Mouse (Mus musculus) stomach, postnatal 0 days (tissue): ENCODE results near the gene Exoc6. TPM values are rescaled to one million over a fixed set of nuclear protein-coding genes. Genes with fewer than 3 reads are reported as not detected.
"Not testable (repeated sequence)": the region's sequence is repeated elsewhere in the genome, so short reads cannot be mapped to it uniquely, and the experiment has no call there.

Source experiments
- ATAC-seq: fragments of 200-750 bp; cut with Nextera tagmentation; 2 replicates; pipeline ENCODE4 v1.8.0; 2017; ENCODE audit not compliant: low FRiP score, low TSS enrichment
- DNase-seq: peaks from one replicate; pipeline ENCODE4 v3.0.0-alpha.2; 2016; ENCODE audit warnings: low spot score
- H3K27ac ChIP-seq: fragments of 300-500 bp; sonication (generic); replicated peaks from 2 replicates; pipeline ENCODE4 v1.5.1; 2014; ENCODE audit warnings: mild to moderate bottlenecking, control low read depth
- H3K27me3 ChIP-seq: fragments of 300-500 bp; sonication (generic); 2 replicates; pipeline ENCODE4 v1.6.1; 2014; ENCODE audit warnings: low read length; ENCODE audit not compliant: control insufficient read depth, insufficient read depth
- H3K36me3 ChIP-seq: fragments of 300-500 bp; sonication (generic); 2 replicates; pipeline ENCODE4 v1.6.1; 2014; ENCODE audit warnings: low read length, mixed read lengths; ENCODE audit not compliant: control insufficient read depth, insufficient read depth
- H3K4me1 ChIP-seq: fragments of 300-500 bp; sonication (generic); replicated peaks from 2 replicates; pipeline ENCODE4 v1.6.1; 2014; ENCODE audit warnings: antibody characterized with exemption; ENCODE audit not compliant: control insufficient read depth, insufficient read depth
- H3K4me2 ChIP-seq: fragments of 300-500 bp; sonication (generic); replicated peaks from 2 replicates; pipeline ENCODE4 v1.6.1; 2014; ENCODE audit warnings: low read depth, mild to moderate bottlenecking, control low read depth, moderate library complexity
- H3K4me3 ChIP-seq: fragments of 300-500 bp; sonication (generic); 2 replicates; pipeline ENCODE4 v1.5.1; 2014; ENCODE audit warnings: low read depth, low read length, control low read depth
- H3K9ac ChIP-seq: fragments of 300-500 bp; sonication (generic); 2 replicates; pipeline ENCODE4 v1.6.1; 2014; ENCODE audit warnings: mild to moderate bottlenecking, low read length, control low read depth, mixed read lengths
- H3K9me3 ChIP-seq: fragments of 300-500 bp; sonication (generic); 2 replicates; pipeline ENCODE4 v1.6.1; 2016; ENCODE audit warnings: low read length; ENCODE audit not compliant: control insufficient read depth
- CTCF ChIP-seq: IDR thresholded peaks from 2 replicates; pipeline ENCODE4 v1.5.1; 2016; ENCODE audit warnings: antibody characterized with exemption, low read depth, mild to moderate bottlenecking, moderate library complexity
- EP300 ChIP-seq: optimal IDR thresholded peaks from 2 replicates; pipeline ENCODE3; 2016; ENCODE audit warnings: antibody characterized with exemption
- WGBS: fragments of 180-500 bp; shearing (Covaris S2); extraction: QIAGEN DNeasy Blood & Tissue Kit; methylation state at CpG from one replicate; pipeline ENCODE4 v1.1.7; 2014; 5-methylcytosine and 5-hydroxymethylcytosine counted together
- polyA plus RNA-seq: library from polyadenylated mRNA; unstranded; fragments of >200 nt; fragmentation: Nextera tagmentation; extraction: Ambion mirVana; gene quantifications from 2 replicates; pipeline ENCODE4 v1.2.1, GENCODE M21; 2015

Gene Exoc6
- polyA plus RNA-seq, 1 experiment from 2014 or later: 8.7 TPM

- no peak overlapping the region for H3K9ac ChIP-seq
- no peaks in the 10 kb centered on the region for H3K27me3 ChIP-seq
- H3K4me1 ChIP-seq: no peaks in the 10 kb centered on the region
- H3K4me2 ChIP-seq: no peak overlapping the region
- no peaks in the 10 kb centered on the region for H3K36me3 ChIP-seq
- H3K4me3 ChIP-seq: no peak overlapping the region
- no peak for TF ChIP-seq CTCF
- no peak for TF ChIP-seq EP300
- H3K9me3 ChIP-seq: no peaks in the 10 kb centered on the region
- ATAC-seq: no peak
- WGBS: 46% methylated on average over 7 of the region's 7 CpGs
- no peak for DNase-seq
- H3K27ac ChIP-seq: no peak overlapping the region
Observed at GRCm38 (mm10) chr19:37517419-37517818, 32.8 kb upstream of the Exoc6 start.

GRCm38 (mm10) chr19:37520740-37521433 lies 29.3 kb upstream of the Exoc6 start:
- DNase-seq: no peak
- Histone ChIP-seq H3K4me2 (no peak overlapping the region), H3K27me3 (no peaks in the 10 kb centered on the region), H3K9me3 (no peaks in the 10 kb centered on the region), H3K4me3 (no peak overlapping the region), H3K27ac (no peak overlapping the region), H3K4me1 (no peaks in the 10 kb centered on the region), H3K36me3 (no peaks in the 10 kb centered on the region), H3K9ac (no peak overlapping the region)
- 51% methylated on average over 18 of the region's 18 CpGs for WGBS
- ATAC-seq: no peak
- TF ChIP-seq CTCF: no peak

- Histone ChIP-seq H3K9me3 (no peaks in the 10 kb centered on the region), H3K4me3 (no peak overlapping the region), H3K9ac (no peak overlapping the region), H3K4me2 (no peak overlapping the region), H3K36me3 (no peaks in the 10 kb centered on the region), H3K4me1 (no peaks in the 10 kb centered on the region), H3K27me3 (no peaks in the 10 kb centered on the region), H3K27ac (no peak overlapping the region)
- DNase-seq: no peak
- TF ChIP-seq EP300 (no peak), CTCF (no peak)
- ATAC-seq: no peak
- 85% methylated on average over 2 of the region's 2 CpGs for WGBS
Observed at GRCm38 (mm10) chr19:37521434-37521781, 28.8 kb upstream of the Exoc6 start.

GRCm38 (mm10) chr19:37523280-37524062 lies 26.7 kb upstream of the Exoc6 start:
- 0 out of 2 replicates have a peak overlapping the region, but pooled peaks have one; percentile 3 for H3K4me2 ChIP-seq
- no peak overlapping the region for H3K27ac ChIP-seq
- no peak overlapping the region for H3K9ac ChIP-seq
- WGBS: 46% methylated on average over 15 of the region's 15 CpGs
- H3K9me3 ChIP-seq: no peaks in the 10 kb centered on the region
- H3K36me3 ChIP-seq: no peaks in the 10 kb centered on the region
- no peaks in the 10 kb centered on the region for H3K27me3 ChIP-seq
- TF ChIP-seq EP300: no peak
- TF ChIP-seq CTCF: no peak
- H3K4me3 ChIP-seq: no peak overlapping the region
- DNase-seq (no peak), ATAC-seq (no peak)
- H3K4me1 ChIP-seq: no peaks in the 10 kb centered on the region

GRCm38 (mm10) chr19:37525925-37526324 lies 24.3 kb upstream of the Exoc6 start:
- H3K4me3 ChIP-seq: no peak overlapping the region
- no peaks in the 10 kb centered on the region for H3K36me3 ChIP-seq
- no peak overlapping the region for H3K4me2 ChIP-seq
- no peaks in the 10 kb centered on the region for H3K4me1 ChIP-seq
- H3K9me3 ChIP-seq: no peaks in the 10 kb centered on the region
- H3K27me3 ChIP-seq: no peaks in the 10 kb centered on the region
- 78% methylated on average over 11 of the region's 11 CpGs for WGBS
- DNase-seq: no peak
- H3K27ac ChIP-seq: no peak overlapping the region
- no peak overlapping the region for H3K9ac ChIP-seq
- ATAC-seq: peak; percentile 59; the same call in 1 of the 2 replicates
- TF ChIP-seq CTCF (no peak), EP300 (no peak)

- H3K9me3 ChIP-seq: no peaks in the 10 kb centered on the region
- TF ChIP-seq CTCF (no peak), EP300 (no peak)
- no peaks in the 10 kb centered on the region for H3K4me1 ChIP-seq
- ATAC-seq: no peak
- H3K4me3 ChIP-seq: no peak overlapping the region
- no peaks in the 10 kb centered on the region for H3K27me3 ChIP-seq
- WGBS: 34% methylated on average over 8 of the region's 8 CpGs
- H3K27ac ChIP-seq: no peak overlapping the region
- H3K9ac ChIP-seq: no peak overlapping the region
- H3K4me2 ChIP-seq: no peak overlapping the region
- no peak for DNase-seq
- no peaks in the 10 kb centered on the region for H3K36me3 ChIP-seq
Observed at GRCm38 (mm10) chr19:37526768-37527167, 23.4 kb upstream of the Exoc6 start.

GRCm38 (mm10) chr19:37527736-37528135 lies 22.5 kb upstream of the Exoc6 start:
- not testable (repeated sequence) for H3K27ac ChIP-seq, H3K9ac ChIP-seq, H3K27me3 ChIP-seq, ATAC-seq, H3K9me3 ChIP-seq, DNase-seq, H3K4me2 ChIP-seq, H3K36me3 ChIP-seq, H3K4me1 ChIP-seq, H3K4me3 ChIP-seq
- WGBS: 93% methylated on average over 3 of the region's 3 CpGs
